Mouse (Mus musculus) right cerebral cortex, postnatal 25 days (tissue): Measurements from ENCODE around the gene Sdc1.

Experiments used
- DNase-seq: peaks from one replicate; pipeline ENCODE4 v3.0.0; 2022

Sdc1 gene

DNA sequence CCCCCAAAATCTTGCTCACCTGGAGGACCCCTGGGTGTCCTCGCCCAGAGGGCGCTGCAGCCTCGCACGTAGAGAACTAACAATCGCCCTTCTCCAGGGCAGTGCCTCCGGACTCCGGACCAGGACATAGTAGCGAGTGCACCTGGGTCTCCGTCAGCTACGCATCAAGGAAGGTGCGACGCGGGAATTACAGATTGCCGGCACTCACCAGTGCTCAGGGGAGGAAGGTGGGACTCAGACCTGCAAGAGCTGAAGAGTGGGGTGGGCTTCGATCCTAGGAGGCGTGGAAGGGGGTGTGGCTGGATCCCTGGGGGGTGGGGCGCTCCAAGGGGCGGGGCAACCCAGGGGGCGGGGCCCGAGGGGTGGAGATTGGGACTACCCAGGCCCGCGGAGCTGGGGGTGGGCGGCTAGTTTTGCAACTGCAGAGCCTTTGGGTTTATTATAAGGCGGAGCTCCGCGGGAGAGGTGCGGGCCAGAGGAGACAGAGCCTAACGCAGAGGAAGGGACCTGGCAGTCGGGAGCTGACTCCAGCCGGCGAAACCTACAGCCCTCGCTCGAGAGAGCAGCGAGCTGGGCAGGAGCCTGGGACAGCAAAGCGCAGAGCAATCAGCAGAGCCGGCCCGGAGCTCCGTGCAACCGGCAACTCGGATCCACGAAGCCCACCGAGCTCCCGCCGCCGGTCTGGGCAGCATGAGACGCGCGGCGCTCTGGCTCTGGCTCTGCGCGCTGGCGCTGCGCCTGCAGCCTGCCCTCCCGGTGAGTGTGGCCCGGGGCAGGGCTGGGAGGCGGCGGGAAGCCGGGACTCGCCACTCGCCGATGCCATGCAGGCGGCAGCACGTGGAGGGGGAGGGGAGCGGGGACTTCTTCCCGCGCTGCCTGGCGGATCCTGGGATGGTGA lies at the start of gene Sdc1:
Sdc1 (plus strand) TSS at position 378 of the 898 bp plus-strand sequence.
- DNase-seq: peak; percentile 53

- no peak for DNase-seq
These were observed 44.2 kb upstream of the Sdc1 start for GRCm38 (mm10) chr12:8726890-8727289.

DNA sequence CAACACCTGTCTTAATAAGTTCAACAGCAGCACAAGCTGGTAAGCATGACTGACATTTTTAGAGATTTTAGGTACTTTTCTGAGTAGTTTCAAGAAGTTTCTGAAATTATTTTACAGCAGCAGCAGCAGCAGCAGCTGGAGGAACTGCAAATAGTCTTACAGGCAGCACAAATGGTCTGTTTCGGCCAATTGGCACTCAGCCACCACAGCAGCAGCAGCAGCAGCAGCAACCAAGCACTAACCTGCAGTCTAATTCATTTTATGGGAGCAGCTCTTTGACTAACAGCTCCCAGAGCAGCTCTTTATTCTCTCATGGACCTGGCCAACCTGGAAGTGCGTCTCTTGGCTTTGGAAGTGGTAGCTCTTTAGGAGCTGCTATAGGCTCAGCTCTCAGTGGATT lies 42.4 kb upstream of the Sdc1 start:
- DNase-seq: no peak

GRCm38 (mm10) chr12:8753654-8754053 lies 17.5 kb upstream of the Sdc1 start:
- DNase-seq: no peak

DNA sequence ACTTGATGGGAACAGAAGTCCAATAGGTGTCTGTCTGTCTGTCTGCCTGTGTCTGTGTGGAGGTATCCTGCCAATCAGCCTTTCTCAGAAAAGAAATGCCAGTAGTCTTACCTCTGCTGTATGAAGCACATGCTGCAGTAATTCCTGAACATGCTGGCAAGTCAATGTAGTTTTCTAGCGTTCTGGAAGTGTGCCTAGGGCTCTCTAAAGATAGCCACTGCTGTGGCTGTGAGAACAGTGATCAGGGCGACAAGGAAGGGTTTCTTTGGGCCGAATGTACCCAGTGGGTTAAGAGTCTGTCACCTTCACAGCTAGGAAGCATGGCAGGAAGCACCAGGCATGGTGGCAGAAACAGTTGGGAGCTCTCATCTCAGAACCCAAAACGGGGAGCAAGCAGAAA lies 17.0 kb upstream of the Sdc1 start:
- no peak for DNase-seq

DNA sequence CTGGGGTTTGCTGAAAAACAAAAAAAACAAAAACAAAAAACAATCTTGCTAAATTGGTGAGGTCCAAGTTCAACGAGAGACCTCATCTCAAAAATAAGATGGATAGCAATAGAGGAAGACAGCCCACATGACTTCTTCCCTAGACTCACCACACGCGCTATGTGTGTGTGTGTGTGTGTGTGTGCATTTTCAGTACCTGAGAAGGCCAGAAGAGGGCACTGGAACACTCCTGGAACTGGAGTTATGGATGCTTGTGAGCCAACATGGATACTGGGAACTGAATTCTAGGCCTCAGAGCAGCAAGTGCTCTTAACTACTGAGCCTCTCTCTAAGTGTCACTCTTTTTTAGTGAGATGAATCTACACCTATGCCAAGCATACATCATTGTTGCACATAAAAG lies 13.1 kb upstream of the Sdc1 start:
- DNase-seq: no peak

- DNase-seq: no peak
These were observed 12.0 kb upstream of the Sdc1 start for GRCm38 (mm10) chr12:8759115-8759514.

DNA sequence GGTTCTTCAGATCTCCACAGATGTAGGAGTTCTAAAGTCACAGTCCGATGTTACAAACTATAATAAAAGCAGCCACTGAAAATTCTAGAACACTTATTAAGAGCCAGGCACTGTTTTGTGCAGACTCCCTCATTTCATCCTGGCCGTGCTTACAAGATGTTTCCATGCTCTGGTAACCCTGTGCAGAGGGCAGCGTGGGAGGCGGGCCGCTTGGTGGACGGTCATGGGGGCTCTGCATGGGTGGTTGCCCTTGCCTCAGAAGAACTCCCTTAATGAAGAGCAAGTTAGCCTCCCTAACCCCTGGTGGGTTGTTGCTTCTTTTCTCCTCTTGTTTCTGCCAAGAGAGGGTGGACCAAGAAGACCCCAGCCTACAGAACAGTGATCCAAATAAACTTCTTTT lies 11.3 kb upstream of the Sdc1 start:
- no peak for DNase-seq

DNA sequence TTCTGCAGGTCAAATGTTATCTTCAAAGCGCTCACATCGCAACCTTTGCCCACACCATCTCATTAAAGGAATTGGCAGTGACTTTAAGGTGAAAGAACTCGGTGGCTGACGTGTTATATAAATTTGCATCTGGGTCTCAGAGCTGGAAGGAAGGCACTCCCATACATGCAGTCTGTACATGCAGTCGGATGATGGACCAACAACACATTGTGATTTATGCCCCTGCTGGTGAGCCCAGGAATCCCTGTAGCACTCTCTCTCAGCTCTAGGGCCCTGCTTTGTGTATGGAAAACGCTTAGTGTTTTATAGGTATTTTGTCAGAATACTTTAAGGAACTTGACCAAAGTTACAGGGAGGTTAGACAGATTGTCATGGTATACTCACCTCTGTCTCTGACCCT lies 10.6 kb upstream of the Sdc1 start:
- no peak for DNase-seq

DNA sequence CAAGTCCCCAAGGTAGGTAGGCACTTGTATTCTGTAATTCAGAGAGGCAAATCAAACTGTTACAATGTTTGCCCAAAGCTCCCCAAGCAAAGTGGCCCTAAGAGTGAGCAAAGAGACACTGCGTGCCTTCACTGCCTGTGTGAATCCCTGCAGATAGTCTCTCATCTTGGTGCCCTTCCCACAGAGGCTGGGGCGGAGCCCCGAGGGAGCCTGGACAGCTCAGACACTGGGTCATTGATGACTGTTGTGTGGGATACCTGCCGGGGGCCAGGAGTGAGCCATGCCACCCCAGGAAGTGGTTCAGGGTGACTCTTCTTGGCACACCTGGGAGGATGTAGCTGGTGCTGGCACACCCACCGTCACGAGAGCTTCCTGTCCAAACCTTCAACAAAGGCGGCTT lies 10.1 kb upstream of the Sdc1 start:
- DNase-seq: no peak

- DNase-seq: no peak
These were observed 8.5 kb upstream of the Sdc1 start for GRCm38 (mm10) chr12:8762667-8763066.

DNA sequence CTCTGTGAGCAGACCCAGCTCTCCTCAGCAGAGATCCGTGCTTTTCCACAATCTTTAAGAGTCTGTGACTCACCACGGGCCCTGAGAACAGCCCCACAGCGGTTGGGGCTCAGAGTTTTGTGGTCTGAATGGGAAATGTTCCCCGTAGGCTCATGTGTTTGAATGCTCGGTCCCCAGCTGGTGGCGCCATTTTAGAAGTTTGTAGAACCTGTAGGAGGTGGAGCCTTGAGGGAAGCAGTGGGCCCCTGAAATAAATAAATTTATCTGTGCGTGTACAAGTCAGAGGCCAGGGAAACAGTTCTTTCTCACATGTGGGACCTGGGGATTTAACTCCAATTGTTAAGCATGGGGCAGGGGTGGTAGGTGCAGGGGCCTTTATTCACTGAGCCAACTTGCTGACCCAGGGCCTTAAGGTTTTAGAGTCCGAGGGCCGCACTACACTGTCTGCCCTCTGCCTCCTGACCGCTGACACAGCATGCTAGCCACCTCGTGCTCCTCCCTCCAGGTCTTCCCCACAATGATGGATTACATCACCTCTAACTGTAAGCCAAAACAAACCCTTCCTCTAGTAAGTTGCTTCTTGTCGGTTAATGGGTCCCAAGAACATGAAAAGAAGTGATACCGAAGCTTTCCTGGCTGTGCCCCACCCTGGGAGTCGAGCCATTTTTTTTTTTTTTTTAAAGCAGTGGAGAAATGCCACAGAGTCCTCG lies 6.7 kb upstream of the Sdc1 start:
- DNase-seq: no peak

- no peak for DNase-seq
These were observed 789 bp downstream of the Sdc1 start for GRCm38 (mm10) chr12:8771844-8772380.

DNA sequence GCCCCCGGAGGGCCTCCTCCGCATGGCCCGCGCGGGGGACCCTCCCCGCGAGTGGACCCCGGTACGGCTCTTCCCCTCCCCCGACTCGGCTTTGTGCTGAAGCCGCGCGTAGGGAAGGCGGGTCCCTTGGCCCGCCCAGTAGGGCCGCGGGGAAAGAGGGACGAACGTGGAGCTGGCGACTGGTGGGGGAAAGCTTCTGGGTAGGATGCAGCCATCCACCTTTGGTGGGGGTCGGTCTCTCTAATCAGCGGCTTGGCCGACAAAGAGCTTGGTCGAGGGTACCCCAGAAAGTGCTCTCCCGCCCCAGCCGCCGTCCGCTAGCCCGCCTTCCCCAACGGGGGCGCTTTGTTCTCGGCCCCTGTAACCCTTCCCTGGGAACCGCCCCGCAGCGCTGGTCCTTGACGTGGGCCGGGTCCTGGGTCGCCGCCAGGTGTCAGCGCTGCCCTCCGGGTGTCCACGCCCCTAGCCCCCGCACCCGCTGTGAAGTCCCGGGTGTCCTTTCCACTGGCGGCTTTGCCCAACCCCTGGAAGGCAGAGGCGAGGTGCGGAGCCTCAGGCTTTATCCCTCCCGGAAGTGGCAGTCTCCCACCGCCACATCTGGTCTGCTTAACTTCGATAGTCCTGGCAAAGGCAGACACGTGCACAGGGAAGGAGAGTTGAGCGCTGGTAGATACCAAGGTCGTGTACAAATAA lies 1.5 kb downstream of the Sdc1 start:
- no peak for DNase-seq

DNA sequence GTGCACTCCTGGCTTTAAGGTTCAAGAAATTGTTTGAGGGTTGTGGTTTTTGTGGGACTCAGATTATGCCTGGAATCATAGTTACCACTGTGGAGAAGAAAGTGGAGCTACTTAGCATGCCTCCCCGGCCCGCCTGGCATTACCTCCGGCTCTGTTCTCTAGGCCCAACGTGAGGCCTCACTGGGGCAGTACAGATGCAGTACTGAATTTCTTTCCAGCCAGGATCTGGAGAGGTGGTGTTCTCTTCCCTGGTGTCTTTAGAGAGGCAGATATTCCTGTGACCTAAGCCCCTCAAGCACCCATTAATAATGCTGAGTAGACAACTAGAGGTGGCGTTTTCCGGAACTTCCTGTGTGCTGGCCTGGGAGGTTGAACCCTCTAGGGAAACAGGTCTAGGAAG lies 2.2 kb downstream of the Sdc1 start:
- DNase-seq: no peak

- DNase-seq: no peak
These were observed 3.1 kb downstream of the Sdc1 start for GRCm38 (mm10) chr12:8774183-8774582.

GRCm38 (mm10) chr12:8776206-8776605 lies 5.1 kb downstream of the Sdc1 start:
- no peak for DNase-seq

GRCm38 (mm10) chr12:8776741-8777140 lies 5.6 kb downstream of the Sdc1 start:
- no peak for DNase-seq

GRCm38 (mm10) chr12:8778106-8778505 lies 7.0 kb downstream of the Sdc1 start:
- DNase-seq: no peak

DNA sequence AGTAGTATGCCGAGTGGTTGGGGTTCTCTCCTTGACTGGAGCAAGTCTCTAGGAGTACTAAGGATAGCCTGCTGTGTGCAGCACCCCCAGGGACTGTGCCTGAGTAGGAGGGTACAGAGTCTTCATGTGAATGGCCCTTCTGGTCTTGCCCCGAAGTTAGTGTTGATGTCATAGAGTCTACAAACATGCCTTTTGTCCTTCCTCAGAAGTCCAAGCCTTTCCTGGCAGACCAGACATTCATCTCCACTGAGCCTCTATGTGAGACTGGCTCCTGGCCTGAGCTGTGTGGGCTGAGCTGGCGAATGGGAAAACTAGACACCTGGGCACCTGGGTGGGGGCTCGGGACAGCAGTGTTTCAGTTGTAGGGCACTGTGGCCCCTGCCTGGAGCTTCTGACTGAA lies 8.7 kb downstream of the Sdc1 start:
- DNase-seq: no peak

GRCm38 (mm10) chr12:8781121-8781520 lies 10.0 kb downstream of the Sdc1 start:
- DNase-seq: no peak

- no peak for DNase-seq
These were observed 10.7 kb downstream of the Sdc1 start for GRCm38 (mm10) chr12:8781681-8782378.

- DNase-seq: no peak
These were observed 11.4 kb downstream of the Sdc1 start for GRCm38 (mm10) chr12:8782565-8782964.
